Mouse (Mus musculus): ENCODE data around the gene B3galt4.

DNA sequence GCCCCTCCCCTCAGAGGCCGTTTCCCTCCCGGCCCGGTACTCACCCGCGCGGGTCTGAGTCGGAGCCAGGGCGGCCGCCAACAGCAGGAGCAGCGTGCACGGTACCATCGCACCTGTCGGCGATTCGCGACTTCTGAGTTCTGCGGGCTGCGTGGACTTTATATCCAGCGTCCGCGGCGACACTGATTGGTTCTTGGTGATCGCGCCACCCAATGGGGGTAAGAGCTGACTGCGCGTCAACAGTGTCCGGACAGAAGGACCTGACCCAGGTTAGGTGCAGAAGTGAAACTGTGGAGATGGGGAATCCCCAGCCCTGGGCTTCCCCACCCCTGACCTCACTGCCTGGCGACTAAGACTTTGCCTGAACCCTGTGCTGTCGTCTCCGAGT lies 48.9 kb upstream of the B3galt4 start, which contains the start of gene H2-K1:
- TF ChIP-seq CTCF (IDR thresholded peaks at IDR 0.05; ENCODE audit: insufficient read depth, low read depth, low read length): no peak
- peak; percentile 43 for TF ChIP-seq POLR2A (IDR thresholded peaks at IDR 0.05; ENCODE audit: insufficient read depth, low read depth, low read length)

Data from olfactory bulb, adult 2 months (tissue).